Mouse (Mus musculus) layer of hippocampus, adult 18-20 months (tissue): Measurements from ENCODE around the gene Ipmk. TPM values are rescaled to one million over a fixed set of nuclear protein-coding genes. Genes with fewer than 3 reads are reported as not detected.
"Not testable (repeated sequence)": the region's sequence is repeated elsewhere in the genome, so short reads cannot be mapped to it uniquely, and the experiment has no call there.

Experiments
- DNase-seq, 2 experiments: peaks; one replicate each; pipeline ENCODE4 v3.0.0; 2022; ENCODE audit warnings: low spot score in 2 of 2
- total RNA-seq, 2 experiments: library from RNA; stranded (reverse); gene quantifications; 2 replicates each; pipeline ENCODE4 v1.2.3; 2021

The Ipmk gene
- total RNA-seq, 2 experiments from 2014 or later: 42.7 to 44.3 TPM

- DNase-seq: peak; percentile 31 to 63
These were observed 20.8 kb downstream of the Ipmk start for GRCm38 (mm10) chr10:71368128-71368940.

GRCm38 (mm10) chr10:71369466-71369865, 21.9 kb downstream of the Ipmk start:
- DNase-seq: no peak

- no peak for DNase-seq
These were observed 24.3 kb downstream of the Ipmk start for GRCm38 (mm10) chr10:71371881-71372280.

- DNase-seq: peak in 1 of 2 experiments; percentile 42
These were observed 26.1 kb downstream of the Ipmk start for GRCm38 (mm10) chr10:71373706-71374105.

GRCm38 (mm10) chr10:71376014-71376413, 28.5 kb downstream of the Ipmk start:
- no peak for DNase-seq

GRCm38 (mm10) chr10:71380406-71380805, 32.8 kb downstream of the Ipmk start:
- no peak for DNase-seq

GRCm38 (mm10) chr10:71381471-71382033, 34.0 kb downstream of the Ipmk start:
- DNase-seq: no peak

- DNase-seq: no peak
These were observed 34.5 kb downstream of the Ipmk start for GRCm38 (mm10) chr10:71382109-71382508.

GRCm38 (mm10) chr10:71382858-71383551, 35.4 kb downstream of the Ipmk start:
- DNase-seq: no peak

- DNase-seq: not testable (repeated sequence)
These were observed 36.0 kb downstream of the Ipmk start for GRCm38 (mm10) chr10:71383552-71383924.

GRCm38 (mm10) chr10:71384159-71385044, 36.8 kb downstream of the Ipmk start:
- DNase-seq: no peak

- DNase-seq: no peak
These were observed 41.7 kb downstream of the Ipmk start for GRCm38 (mm10) chr10:71389311-71389710.

GRCm38 (mm10) chr10:71398383-71399145, 51.0 kb downstream of the Ipmk start:
- no peak for DNase-seq

- no peak for DNase-seq
These were observed 51.8 kb downstream of the Ipmk start for GRCm38 (mm10) chr10:71399399-71399798.

GRCm38 (mm10) chr10:71399987-71400386, 52.4 kb downstream of the Ipmk start:
- no peak for DNase-seq

GRCm38 (mm10) chr10:71400818-71401646, 53.5 kb downstream of the Ipmk start:
- DNase-seq: peak in 1 of 2 experiments; percentile 63

GRCm38 (mm10) chr10:71403638-71404037, 56.1 kb downstream of the Ipmk start:
- DNase-seq: no peak

- DNase-seq: no peak
These were observed 58.1 kb downstream of the Ipmk start for GRCm38 (mm10) chr10:71405523-71406217.

- no peak for DNase-seq
These were observed 62.4 kb downstream of the Ipmk start for GRCm38 (mm10) chr10:71409948-71410347.
